Mouse (Mus musculus) liver, adult 2 months (tissue): ENCODE data around the gene Ptpn13. TPM values are rescaled to one million over a fixed set of nuclear protein-coding genes. Genes with fewer than 3 reads are reported as not detected.

Experiments used
- DNase-seq: peaks from one replicate; pipeline ENCODE4 v3.0.0-alpha.2; 2011; ENCODE audit warnings: low read depth, low spot score; ENCODE audit errors: extremely low read depth
- H3K27ac ChIP-seq: fragments of 200-500 bp; replicated peaks from 2 replicates; pipeline ENCODE4 v1.5.1; 2012; ENCODE audit warnings: low read depth, mild to moderate bottlenecking, control low read depth, inconsistent platforms, low read length; ENCODE audit not compliant: insufficient read depth
- H3K27me3 ChIP-seq: fragments of 200-500 bp; 2 replicates; pipeline ENCODE4 v1.6.1; 2012; ENCODE audit warnings: mild to moderate bottlenecking, moderate library complexity, low read length, inconsistent platforms; ENCODE audit not compliant: control insufficient read depth, insufficient read depth
- H3K36me3 ChIP-seq: fragments of 200-500 bp; 2 replicates; pipeline ENCODE4 v1.6.1; 2012; ENCODE audit warnings: low read length, inconsistent platforms; ENCODE audit not compliant: control insufficient read depth, insufficient read depth
- H3K4me1 ChIP-seq: fragments of 200-500 bp; 2 replicates; pipeline ENCODE4 v1.6.1; 2011; ENCODE audit warnings: low read length; ENCODE audit not compliant: control insufficient read depth, insufficient read depth
- H3K4me3 ChIP-seq: fragments of 200-500 bp; 2 replicates; pipeline ENCODE4 v1.5.1; 2011; ENCODE audit warnings: low read depth, mild to moderate bottlenecking, control low read depth, low read length, moderate library complexity; ENCODE audit not compliant: insufficient read depth
- H3K79me2 ChIP-seq: fragments of 200-500 bp; 2 replicates; pipeline ENCODE4 v1.6.1; 2012; ENCODE audit warnings: inconsistent platforms, mild to moderate bottlenecking, low read length, moderate library complexity; ENCODE audit not compliant: control insufficient read depth, insufficient read depth
- H3K9ac ChIP-seq: fragments of 200-500 bp; 2 replicates; pipeline ENCODE4 v1.6.1; 2012; ENCODE audit warnings: low read depth, mild to moderate bottlenecking, control low read depth, inconsistent platforms, low read length
- CTCF ChIP-seq: fragments of 200-500 bp; IDR thresholded peaks from 2 replicates; pipeline ENCODE4 v1.5.1; 2011; ENCODE audit warnings: low read depth, low read length, control low read depth
- POLR2A ChIP-seq: fragments of 200-500 bp; IDR thresholded peaks from 2 replicates; pipeline ENCODE4 v1.6.1; 2011; ENCODE audit warnings: low read length, control low read depth; ENCODE audit not compliant: insufficient read depth; ENCODE audit errors: extremely low read depth
- WGBS: fragments of 180-500 bp; shearing (Covaris S2); methylation state at CpG from one replicate; pipeline ENCODE4 v1.1.7; 2018; 5-methylcytosine and 5-hydroxymethylcytosine counted together
- polyA plus RNA-seq: library from polyadenylated mRNA; depleted of rRNA; stranded (reverse); fragments of >200 nt; gene quantifications from 2 replicates; pipeline ENCODE4 v1.2.3, GENCODE M21; 2012
- total RNA-seq: library from RNA; depleted of rRNA; stranded (reverse); fragments of >200 nt; gene quantifications from 2 replicates; pipeline ENCODE4 v1.2.3, GENCODE M21; 2014

The Ptpn13 gene
- total and polyA plus RNA-seq, 2 experiments = 0.38 to 0.83 TPM

GRCm38 (mm10) chr5:103501076-103501475 lies 76.1 kb downstream of the Ptpn13 start:
- no peak overlapping the region for H3K4me3 ChIP-seq
- no peak overlapping the region for H3K27ac ChIP-seq
- H3K27me3 ChIP-seq = no peaks in the 10 kb centered on the region
- 92% methylated on average over 9 of the region's 9 CpGs for WGBS
- no peaks in the 10 kb centered on the region for H3K79me2 ChIP-seq
- TF ChIP-seq CTCF (no peak), POLR2A (no peak)
- no peak for DNase-seq
- H3K36me3 ChIP-seq = no peaks in the 10 kb centered on the region
- H3K9ac ChIP-seq = no peak overlapping the region
- H3K4me1 ChIP-seq = peaks cover 2% of the 10 kb centered on the region; the same call in 1 of the 2 replicates

- Histone ChIP-seq H3K4me1 (peaks cover 2% of the 10 kb centered on the region; the same call in 1 of the 2 replicates), H3K27ac (no peak overlapping the region), H3K36me3 (no peaks in the 10 kb centered on the region), H3K9ac (no peak overlapping the region), H3K79me2 (no peaks in the 10 kb centered on the region), H3K27me3 (no peaks in the 10 kb centered on the region), H3K4me3 (no peak overlapping the region)
- TF ChIP-seq POLR2A = no peak
- TF ChIP-seq CTCF = no peak
- DNase-seq = no peak
- 90% methylated on average over 6 of the region's 6 CpGs for WGBS
Measured at GRCm38 (mm10) chr5:103501839-103502238, 76.8 kb downstream of the Ptpn13 start.

GRCm38 (mm10) chr5:103513162-103513561 lies 88.2 kb downstream of the Ptpn13 start:
- Histone ChIP-seq H3K4me1 (no peaks in the 10 kb centered on the region), H3K36me3 (no peaks in the 10 kb centered on the region), H3K4me3 (no peak overlapping the region), H3K27me3 (no peaks in the 10 kb centered on the region), H3K27ac (no peak overlapping the region), H3K9ac (no peak overlapping the region), H3K79me2 (no peaks in the 10 kb centered on the region)
- DNase-seq = no peak
- no peak for TF ChIP-seq POLR2A
- no peak for TF ChIP-seq CTCF
- WGBS = 85% methylated on average over 9 of the region's 9 CpGs

- Histone ChIP-seq H3K4me1 (no peaks in the 10 kb centered on the region), H3K36me3 (no peaks in the 10 kb centered on the region), H3K27ac (no peak overlapping the region), H3K79me2 (no peaks in the 10 kb centered on the region), H3K9ac (no peak overlapping the region), H3K4me3 (no peak overlapping the region), H3K27me3 (no peaks in the 10 kb centered on the region)
- TF ChIP-seq CTCF = no peak
- WGBS = 82% methylated on average over 7 of the region's 7 CpGs
- DNase-seq = no peak
Measured at GRCm38 (mm10) chr5:103514441-103514840, 89.4 kb downstream of the Ptpn13 start.

GRCm38 (mm10) chr5:103515876-103516275 lies 90.9 kb downstream of the Ptpn13 start:
- Histone ChIP-seq H3K27ac (no peak overlapping the region), H3K27me3 (no peaks in the 10 kb centered on the region), H3K4me1 (no peaks in the 10 kb centered on the region), H3K36me3 (no peaks in the 10 kb centered on the region), H3K4me3 (no peak overlapping the region), H3K79me2 (no peaks in the 10 kb centered on the region), H3K9ac (no peak overlapping the region)
- WGBS = 89% methylated on average over 4 of the region's 4 CpGs
- TF ChIP-seq POLR2A (no peak), CTCF (no peak)
- DNase-seq = no peak

GRCm38 (mm10) chr5:103516555-103516954 lies 91.6 kb downstream of the Ptpn13 start:
- Histone ChIP-seq H3K4me1 (no peaks in the 10 kb centered on the region), H3K27ac (no peak overlapping the region), H3K36me3 (no peaks in the 10 kb centered on the region), H3K9ac (no peak overlapping the region), H3K27me3 (no peaks in the 10 kb centered on the region), H3K79me2 (no peaks in the 10 kb centered on the region), H3K4me3 (no peak overlapping the region)
- no peak for TF ChIP-seq CTCF
- no peak for TF ChIP-seq POLR2A
- DNase-seq = no peak
